In genomic region chr4:88969134-88969841, GRCm38 (mm10) we compare ENCODE assay signal across 12 mouse cellular contexts.
"Had no signal": no experiment of that assay in that cellular context is flagged by ENCODE, and none has a peak within 500 bp of the region (broad histone marks: within the 10 kb centered on the region; RNA-seq: fewer than 3 reads in every experiment).

No protein-coding gene starts in this region.

- H3K27me3 ChIP-seq: limb, embryonic 13.5 days; midbrain, embryonic 15.5 days; neural tube, embryonic 12.5 days had no signal

- H3K36me3 ChIP-seq: limb, embryonic 13.5 days; midbrain, embryonic 15.5 days; neural tube, embryonic 12.5 days had no signal

- H3K4me1 ChIP-seq: limb, embryonic 13.5 days; midbrain, embryonic 15.5 days; neural tube, embryonic 12.5 days had no signal

- DNase-seq: kidney, adult 8-10 months; kidney, postnatal 36 days; left cerebral cortex, postnatal 4 days; lung, adult 18-20 months; lung, postnatal 36 days; thymus, postnatal 36 days had no signal

- H3K4me3 ChIP-seq: layer of hippocampus, adult 2 months; limb, embryonic 13.5 days; midbrain, embryonic 15.5 days; neural tube, embryonic 12.5 days had no signal

- H3K9ac ChIP-seq: limb, embryonic 13.5 days; midbrain, embryonic 15.5 days; neural tube, embryonic 12.5 days had no signal

- H3K27ac ChIP-seq: layer of hippocampus, adult 2 months; limb, embryonic 13.5 days; midbrain, embryonic 15.5 days; neural tube, embryonic 12.5 days had no signal

- ATAC-seq: intestine, postnatal 0 days; midbrain, embryonic 15.5 days had no signal

- H3K4me2 ChIP-seq: limb, embryonic 13.5 days; midbrain, embryonic 11.5 days; midbrain, embryonic 15.5 days; neural tube, embryonic 12.5 days had no signal

- H3K9me3 ChIP-seq: limb, embryonic 13.5 days; midbrain, embryonic 15.5 days; neural tube, embryonic 12.5 days had no signal
